Mouse (Mus musculus) ovary, adult 10 weeks (tissue): Measurements from ENCODE around the gene Max. TPM values are rescaled to one million over a fixed set of nuclear protein-coding genes. Genes with fewer than 3 reads are reported as not detected.

Experiments
- polyA plus RNA-seq: library from polyadenylated mRNA; stranded (reverse); fragments of 350-450 nt; fragmentation: Illumina TruSeq; extraction: RNeasy Lipid Tissue Mini Kit (QIAGEN cat#74804); gene quantifications from one replicate; pipeline ENCODE4 v1.2.3, GENCODE M21; 2014

The Max gene
- 126 TPM for polyA plus RNA-seq

GRCm38 (mm10) chr12:76961932-76962891, at the start of gene Max:
TSS of gene Max (minus strand) at chr12:76962201.

Other genes starting within 250 kb of the Max start
- 55.7 TPM for gene Churc1, start 196.7 kb downstream of the Max start, polyA plus RNA-seq
- gene Fntb, start 196.6 kb downstream of the Max start, polyA plus RNA-seq, result 2.6 TPM
- gene Gpx2, start 166.6 kb downstream of the Max start, polyA plus RNA-seq, result not detected
- gene Rab15, start 139.3 kb downstream of the Max start, polyA plus RNA-seq, result 1.9 TPM